In genomic region chr1:72730126-72730525, GRCm38 (mm10) we compare ENCODE assay signal across 23 mouse cellular contexts. TPM values are rescaled to one million over a fixed set of nuclear protein-coding genes. Genes with fewer than 3 reads are reported as not detected.
DNase-seq lines count a peak whose midpoint lies in the region; ATAC-seq and TF ChIP-seq lines count a peak whose summit lies in the region.
"Had no signal": no experiment of that assay in that cellular context is flagged by ENCODE, and none has a peak within 500 bp of the region (broad histone marks: within the 10 kb centered on the region; RNA-seq: fewer than 3 reads in every experiment).

No protein-coding gene starts in this region.

- no peak overlapping the region for H3K4me2 ChIP-seq in embryonic facial prominence, embryonic 12.5 days (replicated peaks)
- H3K4me2 ChIP-seq in limb, embryonic 14.5 days (replicated peaks; ENCODE audit: low read depth, low read length, severe bottlenecking): 0 out of 2 replicates have a peak overlapping the region, but pooled peaks have one; percentile 13
- H3K4me2 ChIP-seq: forebrain, embryonic 13.5 days; heart, embryonic 12.5 days; hindbrain, embryonic 15.5 days had no signal

- H3K27ac ChIP-seq in embryonic facial prominence, embryonic 12.5 days: peak overlapping the region; percentile 13; the same call in 1 of the 2 replicates
- peak overlapping the region; percentile 67; the same call in 1 of the 2 replicates for H3K27ac ChIP-seq in embryonic fibroblast, embryonic 13.5 days (ENCODE audit: insufficient read depth, low read length)
- peak overlapping the region; percentile 61; the same call in 1 of the 2 replicates for H3K27ac ChIP-seq in limb, embryonic 14.5 days (replicated peaks; ENCODE audit: low read depth, low read length)
- H3K27ac ChIP-seq: forebrain, embryonic 13.5 days; heart, adult 2 months; hindbrain, embryonic 15.5 days had no signal

- no peaks in the 10 kb centered on the region for H3K36me3 ChIP-seq in embryonic facial prominence, embryonic 12.5 days
- H3K36me3 ChIP-seq in limb, embryonic 14.5 days (ENCODE audit: control insufficient read depth, insufficient read depth, low read length): no peaks in the 10 kb centered on the region
- H3K36me3 ChIP-seq: heart, embryonic 12.5 days; hindbrain, embryonic 15.5 days had no signal

- TF ChIP-seq POLR2A in embryonic fibroblast, embryonic 13.5 days (IDR thresholded peaks at IDR 0.05; ENCODE audit: low read depth, low read length): no peak
- no peak for TF ChIP-seq POLR2A in limb, embryonic 14.5 days (IDR thresholded peaks at IDR 0.05; ENCODE audit: borderline replicate concordance, extremely low read depth, insufficient read depth, insufficient read length)

- H3K9me3 ChIP-seq in embryonic facial prominence, embryonic 12.5 days: no peaks in the 10 kb centered on the region
- no peaks in the 10 kb centered on the region for H3K9me3 ChIP-seq in limb, embryonic 14.5 days (ENCODE audit: control insufficient read depth, low read length)
- H3K9me3 ChIP-seq: forebrain, embryonic 13.5 days; heart, embryonic 12.5 days; hindbrain, embryonic 15.5 days had no signal

- no peak overlapping the region for H3K4me3 ChIP-seq in embryonic facial prominence, embryonic 12.5 days
- no peak overlapping the region for H3K4me3 ChIP-seq in embryonic fibroblast, embryonic 13.5 days (ENCODE audit: insufficient read depth, low read length)
- no peak overlapping the region for H3K4me3 ChIP-seq in limb, embryonic 14.5 days (replicated peaks; ENCODE audit: low read length)
- H3K4me3 ChIP-seq: forebrain, embryonic 13.5 days; heart, adult 2 months; heart, embryonic 12.5 days; hindbrain, embryonic 15.5 days had no signal

- no peak for TF ChIP-seq CTCF in embryonic fibroblast, embryonic 13.5 days (IDR thresholded peaks at IDR 0.05; ENCODE audit: borderline replicate concordance, insufficient read depth, low read length)

- peak; percentile 68 for DNase-seq in NIH3T3 (ENCODE audit: low read depth)
- DNase-seq in limb, embryonic 14.5 days (ENCODE audit: low spot score): peak; percentile 92
- no peak for DNase-seq in adrenal gland, postnatal 4 days (ENCODE audit: low spot score in 2 of 2)
- DNase-seq in heart, postnatal 25 days (ENCODE audit: low spot score): no peak
- no peak for DNase-seq in urinary bladder, postnatal 36 days (ENCODE audit: low spot score in 2 of 2)
- DNase-seq: adrenal gland, adult 2 months; adrenal gland, postnatal 25 days; cerebellum, adult 11 months; cerebellum, adult 9-10 months; cerebellum, postnatal 25 days; forebrain, postnatal 0 days; gastrocnemius, postnatal 14 days; heart, adult 2 months; heart, postnatal 36 days had no signal

- intact Hi-C loops in heart, postnatal 25 days (cut with DNase I): no loop called here

- no peak for ATAC-seq in embryonic facial prominence, embryonic 12.5 days (ENCODE audit: insufficient number of reproducible peaks, insufficient read depth, low FRiP score, low TSS enrichment)
- peak; percentile 36 for ATAC-seq in limb, embryonic 14.5 days (ENCODE audit: low FRiP score, low read depth)
- ATAC-seq: forebrain, embryonic 13.5 days; forebrain, postnatal 0 days had no signal

- 46% methylated on average over 10 of the region's 10 CpGs for WGBS in embryonic facial prominence, embryonic 12.5 days
- WGBS in limb, embryonic 14.5 days: 24% methylated on average over 10 of the region's 10 CpGs

- H3K27me3 ChIP-seq in embryonic facial prominence, embryonic 12.5 days: no peaks in the 10 kb centered on the region
- no peaks in the 10 kb centered on the region for H3K27me3 ChIP-seq in limb, embryonic 14.5 days (ENCODE audit: control insufficient read depth, insufficient read depth, low read length)
- H3K27me3 ChIP-seq: CH12.LX; forebrain, embryonic 13.5 days; heart, embryonic 12.5 days; hindbrain, embryonic 15.5 days had no signal

- peaks cover 5% of the 10 kb centered on the region; the same call in 1 of the 2 replicates for H3K4me1 ChIP-seq in embryonic facial prominence, embryonic 12.5 days
- H3K4me1 ChIP-seq in embryonic fibroblast, embryonic 13.5 days (ENCODE audit: control insufficient read depth, insufficient read depth, low read length): no peaks in the 10 kb centered on the region
- H3K4me1 ChIP-seq in limb, embryonic 14.5 days (ENCODE audit: control insufficient read depth, insufficient read depth, low read length): peaks cover 26% of the 10 kb centered on the region
- H3K4me1 ChIP-seq: forebrain, embryonic 13.5 days; heart, embryonic 12.5 days; hindbrain, embryonic 15.5 days had no signal

- H3K9ac ChIP-seq in embryonic facial prominence, embryonic 12.5 days: no peak overlapping the region
- H3K9ac ChIP-seq in limb, embryonic 14.5 days (ENCODE audit: low read depth, low read length, severe bottlenecking): no peak overlapping the region
- H3K9ac ChIP-seq: forebrain, embryonic 13.5 days; forebrain, postnatal 0 days; heart, embryonic 12.5 days; hindbrain, embryonic 15.5 days had no signal

RNA-seq across cellular contexts. Expression of gene Rpl37a, which starts 19.0 kb away (rescaled TPM):
- polyA plus RNA-seq in embryonic facial prominence, embryonic 12.5 days (2016; fragmentation: Nextera tagmentation; extraction: Ambion mirVana): 1,687 and 1,781 TPM in 2 replicates
- polyA plus RNA-seq in embryonic fibroblast, embryonic 13.5 days (2011; ENCODE audit: insufficient read length, low read depth, missing spikeins): 1,004 and 1,061 TPM in 2 replicates
- polyA plus RNA-seq in limb, embryonic 14.5 days (2012; rRNA removed): 1,744 and 1,768 TPM in 2 replicates
- polyA plus RNA-seq in limb, embryonic 14.5 days (2014; fragmentation: Nextera tagmentation; extraction: Ambion mirVana): 2,152 and 2,315 TPM in 2 replicates
- 1,000 to 10,000 TPM; 1,443 to 1,504 TPM for total RNA-seq in adrenal gland, postnatal 4 days (2021)
- total RNA-seq in heart, postnatal 25 days (2021): 100 to 1,000 TPM; 571 to 619 TPM

RNA-seq across cellular contexts. Expression of gene Ankar, which starts 29.7 kb away (rescaled TPM):
- polyA plus RNA-seq in embryonic facial prominence, embryonic 12.5 days (2016; fragmentation: Nextera tagmentation; extraction: Ambion mirVana): not detected in 2 replicates
- polyA plus RNA-seq in embryonic fibroblast, embryonic 13.5 days (2011; ENCODE audit: insufficient read length, low read depth, missing spikeins): not detected in 2 replicates
- not detected in 2 replicates for polyA plus RNA-seq in limb, embryonic 14.5 days (2012; rRNA removed)
- polyA plus RNA-seq in limb, embryonic 14.5 days (2014; fragmentation: Nextera tagmentation; extraction: Ambion mirVana): not detected in 2 replicates
- total RNA-seq in adrenal gland, postnatal 4 days (2021): not detected
- total RNA-seq in heart, postnatal 25 days (2021): not detected
- total RNA-seq: adrenal gland, adult 2 months; adrenal gland, postnatal 25 days; CH12.LX; forebrain, postnatal 0 days; gastrocnemius, adult 18-20 months; gastrocnemius, postnatal 14 days; heart, adult 2 months; heart, postnatal 36 days had no signal
- polyA plus RNA-seq: adrenal gland, adult 2 months; cortical plate, adult 2 months; forebrain, embryonic 13.5 days; forebrain, postnatal 0 days; heart, adult 2 months; heart, embryonic 12.5 days; heart, embryonic 16.5 days; hindbrain, embryonic 15.5 days had no signal

Comparison
In these comparisons a context has a peak if more than half of its experiments do, and no peak if none do; other contexts are left out.
1. DNase-seq: peak in NIH3T3 (single experiment) and limb, embryonic 14.5 days (single experiment); none in adrenal gland, postnatal 4 days (0 of 2), heart, postnatal 25 days (single experiment) and urinary bladder, postnatal 36 days (0 of 2).
2. H3K27ac ChIP-seq: peak in every context shown above with its lines; median percentile 67 in embryonic fibroblast, embryonic 13.5 days; 61 in limb, embryonic 14.5 days; 13 in embryonic facial prominence, embryonic 12.5 days.